Mouse (Mus musculus) hindbrain, embryonic 16.5 days (tissue): ENCODE data around the gene Psmb9. TPM values are rescaled to one million over a fixed set of nuclear protein-coding genes. Genes with fewer than 3 reads are reported as not detected.

Source experiments
- ATAC-seq: fragments of 200-750 bp; cut with Nextera tagmentation; 2 replicates; pipeline ENCODE4 v1.8.0; 2017; ENCODE audit warnings: moderate TSS enrichment, moderate library complexity
- H3K27ac ChIP-seq: fragments of 300-500 bp; sonication (generic); 2 replicates; pipeline ENCODE4 v1.5.1; 2014; ENCODE audit warnings: low read depth, mild to moderate bottlenecking, control low read depth, low read length, moderate library complexity
- H3K27me3 ChIP-seq: fragments of 300-500 bp; sonication (generic); replicated peaks from 2 replicates; pipeline ENCODE4 v1.6.1; 2014; ENCODE audit warnings: low read length; ENCODE audit not compliant: control insufficient read depth, insufficient read depth
- H3K36me3 ChIP-seq: fragments of 300-500 bp; sonication (generic); 2 replicates; pipeline ENCODE4 v1.6.1; 2014; ENCODE audit warnings: mild to moderate bottlenecking, low read length, moderate library complexity, mixed read lengths; ENCODE audit not compliant: control insufficient read depth, insufficient read depth
- H3K4me1 ChIP-seq: fragments of 300-500 bp; sonication (generic); 2 replicates; pipeline ENCODE4 v1.6.1; 2014; ENCODE audit warnings: low read depth, low read length; ENCODE audit not compliant: control insufficient read depth, insufficient read depth
- H3K4me2 ChIP-seq: fragments of 300-500 bp; sonication (generic); 2 replicates; pipeline ENCODE4 v1.6.1; 2014; ENCODE audit warnings: mild to moderate bottlenecking, low read length, control low read depth, moderate library complexity
- H3K4me3 ChIP-seq: fragments of 300-500 bp; sonication (generic); 2 replicates; pipeline ENCODE4 v1.5.1; 2014; ENCODE audit warnings: mild to moderate bottlenecking, low read length, control low read depth, moderate library complexity
- H3K9ac ChIP-seq: fragments of 300-500 bp; sonication (generic); 2 replicates; pipeline ENCODE4 v1.6.1; 2014; ENCODE audit warnings: low read depth, mild to moderate bottlenecking, control low read depth, low read length, moderate library complexity
- H3K9me3 ChIP-seq: fragments of 300-500 bp; sonication (generic); 2 replicates; pipeline ENCODE4 v1.6.1; 2014; ENCODE audit warnings: mild to moderate bottlenecking, low read length, moderate library complexity; ENCODE audit not compliant: control insufficient read depth
- WGBS: fragments of 180-500 bp; shearing (Covaris S2); extraction: QIAGEN DNeasy Blood & Tissue Kit; methylation state at CpG from one replicate; pipeline ENCODE4 v1.1.7; 2014; 5-methylcytosine and 5-hydroxymethylcytosine counted together
- polyA plus RNA-seq: library from polyadenylated mRNA; unstranded; fragments of >200 nt; fragmentation: Nextera tagmentation; extraction: Ambion mirVana; gene quantifications from 2 replicates; pipeline ENCODE4 v1.2.1, GENCODE M21; 2015

Gene Psmb9
- polyA plus RNA-seq, 1 experiment from 2014 or later = 1.8 TPM

GRCm38 (mm10) chr17:34202760-34203442, 15.3 kb upstream of the Psmb9 start:
- peaks cover 42% of the 10 kb centered on the region for H3K27me3 ChIP-seq
- no peak overlapping the region for H3K27ac ChIP-seq
- H3K9me3 ChIP-seq = no peaks in the 10 kb centered on the region
- H3K4me2 ChIP-seq = no peak overlapping the region
- WGBS = 87% methylated on average over 4 of the region's 4 CpGs
- no peak overlapping the region for H3K9ac ChIP-seq
- peak; percentile 41; the same call in 1 of the 2 replicates for ATAC-seq
- H3K4me3 ChIP-seq = no peak overlapping the region
- no peaks in the 10 kb centered on the region for H3K36me3 ChIP-seq
- peaks cover 10% of the 10 kb centered on the region for H3K4me1 ChIP-seq

GRCm38 (mm10) chr17:34201506-34202055, 14.0 kb upstream of the Psmb9 start:
- Histone ChIP-seq H3K36me3 (no peaks in the 10 kb centered on the region), H3K9ac (no peak overlapping the region), H3K27ac (no peak overlapping the region), H3K4me2 (no peak overlapping the region), H3K27me3 (peaks cover 44% of the 10 kb centered on the region), H3K4me1 (peaks cover 13% of the 10 kb centered on the region), H3K9me3 (no peaks in the 10 kb centered on the region), H3K4me3 (no peak overlapping the region)
- 77% methylated on average over 7 of the region's 7 CpGs for WGBS
- no peak for ATAC-seq

GRCm38 (mm10) chr17:34200772-34201505, 13.4 kb upstream of the Psmb9 start:
- H3K4me2 ChIP-seq = no peak overlapping the region
- peaks cover 13% of the 10 kb centered on the region for H3K4me1 ChIP-seq
- H3K9me3 ChIP-seq = no peaks in the 10 kb centered on the region
- ATAC-seq = no peak
- H3K27me3 ChIP-seq = peaks cover 48% of the 10 kb centered on the region
- H3K27ac ChIP-seq = no peak overlapping the region
- no peaks in the 10 kb centered on the region for H3K36me3 ChIP-seq
- 88% methylated on average over 16 of the region's 16 CpGs for WGBS
- no peak overlapping the region for H3K9ac ChIP-seq
- H3K4me3 ChIP-seq = no peak overlapping the region

GRCm38 (mm10) chr17:34200047-34200446, 12.5 kb upstream of the Psmb9 start:
- WGBS = 85% methylated on average over 10 of the region's 10 CpGs

GRCm38 (mm10) chr17:34199050-34199619, 11.6 kb upstream of the Psmb9 start:
- H3K9ac ChIP-seq = no peak overlapping the region
- ATAC-seq = no peak
- H3K4me2 ChIP-seq = no peak overlapping the region
- H3K4me1 ChIP-seq = peaks cover 8% of the 10 kb centered on the region
- H3K27me3 ChIP-seq = peaks cover 51% of the 10 kb centered on the region
- no peaks in the 10 kb centered on the region for H3K36me3 ChIP-seq
- WGBS = 72% methylated on average over 12 of the region's 12 CpGs
- H3K27ac ChIP-seq = no peak overlapping the region
- H3K4me3 ChIP-seq = no peak overlapping the region
- H3K9me3 ChIP-seq = no peaks in the 10 kb centered on the region

More at GRCm38 (mm10) chr17:34200047-34200446, 12.5 kb upstream of the Psmb9 start:
- H3K9ac ChIP-seq = no peak overlapping the region
- peaks cover 48% of the 10 kb centered on the region for H3K27me3 ChIP-seq
- no peak for ATAC-seq
- H3K36me3 ChIP-seq = no peaks in the 10 kb centered on the region
- H3K4me3 ChIP-seq = no peak overlapping the region
- H3K4me1 ChIP-seq = peaks cover 13% of the 10 kb centered on the region
- no peak overlapping the region for H3K4me2 ChIP-seq
- no peaks in the 10 kb centered on the region for H3K9me3 ChIP-seq
- H3K27ac ChIP-seq = no peak overlapping the region

- no peak for ATAC-seq
- peaks cover 8% of the 10 kb centered on the region for H3K4me1 ChIP-seq
- peak overlapping the region; percentile 88 for H3K4me2 ChIP-seq
- peak overlapping the region; percentile 54 for H3K9ac ChIP-seq
- H3K27ac ChIP-seq = no peak overlapping the region
- peak overlapping the region; percentile 48 for H3K4me3 ChIP-seq
- 14% methylated on average over 11 of the region's 11 CpGs for WGBS
- no peaks in the 10 kb centered on the region for H3K36me3 ChIP-seq
- peaks cover 52% of the 10 kb centered on the region for H3K27me3 ChIP-seq
- no peaks in the 10 kb centered on the region for H3K9me3 ChIP-seq
These were observed 11.0 kb upstream of the Psmb9 start for GRCm38 (mm10) chr17:34198521-34198912.

- Histone ChIP-seq H3K4me3 (peak overlapping the region; percentile 48), H3K4me2 (peak overlapping the region; percentile 88), H3K36me3 (no peaks in the 10 kb centered on the region), H3K9ac (peak overlapping the region; percentile 54), H3K4me1 (peaks cover 8% of the 10 kb centered on the region), H3K9me3 (no peaks in the 10 kb centered on the region), H3K27me3 (peaks cover 52% of the 10 kb centered on the region), H3K27ac (no peak overlapping the region)
- WGBS = 4% methylated on average over 32 of the region's 32 CpGs
- ATAC-seq = peak; percentile 28
These were observed 10.4 kb upstream of the Psmb9 start for GRCm38 (mm10) chr17:34197904-34198520.

- Histone ChIP-seq H3K9me3 (no peaks in the 10 kb centered on the region), H3K9ac (peak within 1 kb of the TSS; percentile 60), H3K27ac (no peak within 1 kb of the TSS), H3K4me3 (peak within 1 kb of the TSS; percentile 48), H3K4me1 (peaks cover 8% of the 10 kb centered on the region), H3K27me3 (peaks cover 55% of the 10 kb centered on the region), H3K4me2 (peak within 1 kb of the TSS; percentile 88), H3K36me3 (no peaks in the 10 kb centered on the region)
- peak; percentile 88 for ATAC-seq
- WGBS = 5% methylated on average over 41 of the region's 41 CpGs
These were observed 9.7 kb upstream of the Psmb9 start, which contains the start of gene Psmb8 for GRCm38 (mm10) chr17:34196941-34197894. Psmb8 (plus strand) TSS chr17:34197721.
